Mouse (Mus musculus) cortical plate, adult 2 months (tissue): ENCODE data around the gene Gsto1. TPM values are rescaled to one million over a fixed set of nuclear protein-coding genes. Genes with fewer than 3 reads are reported as not detected.

ENCODE experiments used
- H3K27ac ChIP-seq: fragments of 200-500 bp; 2 replicates; pipeline ENCODE4 v1.5.1; 2012; ENCODE audit warnings: low read length, control low read depth, inconsistent platforms; ENCODE audit not compliant: insufficient read depth
- H3K4me1 ChIP-seq: fragments of 200-500 bp; 2 replicates; pipeline ENCODE4 v1.6.1; 2011; ENCODE audit warnings: low read length; ENCODE audit not compliant: control insufficient read depth, insufficient read depth
- H3K4me3 ChIP-seq: fragments of 200-500 bp; 2 replicates; pipeline ENCODE4 v1.5.1; 2011; ENCODE audit warnings: mild to moderate bottlenecking, low read length, control low read depth; ENCODE audit not compliant: insufficient read depth
- CTCF ChIP-seq: fragments of 200-500 bp; IDR thresholded peaks from 2 replicates; pipeline ENCODE4 v1.5.1; 2011; ENCODE audit warnings: mild to moderate bottlenecking, control low read depth, low read length; ENCODE audit not compliant: insufficient read depth; ENCODE audit errors: extremely low read depth
- POLR2A ChIP-seq: fragments of 200-500 bp; IDR thresholded peaks from 2 replicates; pipeline ENCODE4 v1.6.1; 2011; ENCODE audit warnings: mild to moderate bottlenecking, low read length, control low read depth; ENCODE audit not compliant: insufficient read depth; ENCODE audit errors: extremely low read depth
- polyA plus RNA-seq: library from polyadenylated mRNA; depleted of rRNA; stranded (reverse); fragments of >200 nt; gene quantifications from 2 replicates; pipeline ENCODE4 v1.2.3, GENCODE M21; 2012

Gene Gsto1
- polyA plus RNA-seq, 1 experiment = 51.4 TPM

DNA sequence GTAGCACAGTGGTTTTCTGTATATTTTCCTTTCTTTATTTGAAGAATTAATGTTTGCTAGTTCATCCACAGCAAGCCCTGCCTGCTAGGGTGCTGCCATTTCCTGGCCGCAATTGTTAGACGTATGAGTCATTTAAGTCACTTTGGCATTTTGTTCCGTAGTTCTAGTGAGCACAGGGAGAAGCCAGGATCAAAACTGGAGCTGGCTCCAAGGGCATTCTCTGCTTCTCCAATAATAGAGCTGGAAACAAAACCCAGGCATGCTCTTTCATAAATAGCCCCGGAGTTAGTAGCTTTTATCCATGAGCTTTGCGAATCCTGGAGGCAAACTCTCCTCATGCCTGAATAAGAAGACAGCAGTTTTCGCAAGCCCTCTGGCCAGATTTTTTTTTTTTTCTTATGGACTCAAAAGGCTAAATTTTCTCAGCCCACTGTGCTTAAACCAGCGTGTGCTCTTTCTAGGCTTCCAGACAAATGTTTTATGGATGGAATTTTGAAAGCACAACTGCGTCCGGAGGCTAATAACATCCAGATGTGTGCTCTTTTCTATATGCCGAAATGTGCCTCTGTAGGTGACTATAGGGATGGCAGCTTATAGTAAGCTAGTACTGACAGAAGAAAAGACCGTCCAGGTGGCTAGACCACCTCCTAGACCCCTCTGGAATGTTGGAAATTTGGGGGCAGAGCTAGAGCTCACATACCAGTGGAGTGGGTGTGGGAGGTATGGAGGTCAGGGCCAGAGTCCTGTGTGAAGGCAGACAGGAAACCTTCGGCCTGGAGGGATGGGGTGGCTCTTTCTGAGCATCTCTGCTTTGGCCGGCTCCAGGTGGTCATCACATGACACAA lies 597 bp upstream of the Gsto1 start:
- TF ChIP-seq CTCF (no peak), POLR2A (no peak)

GRCm38 (mm10) chr19:47857957-47858942 lies 3.5 kb downstream of the Gsto1 start:
- Histone ChIP-seq H3K27ac (no peak overlapping the region), H3K4me3 (no peak overlapping the region), H3K4me1 (no peaks in the 10 kb centered on the region; the same call in 1 of the 2 replicates)
- no peak for TF ChIP-seq POLR2A
- TF ChIP-seq CTCF = no peak

More for the DNA sequence above, 597 bp upstream of the Gsto1 start:
- H3K27ac ChIP-seq = no peak overlapping the region
- H3K4me1 ChIP-seq = no peaks in the 10 kb centered on the region; the same call in 1 of the 2 replicates
- peak overlapping the region; percentile 45 for H3K4me3 ChIP-seq

DNA sequence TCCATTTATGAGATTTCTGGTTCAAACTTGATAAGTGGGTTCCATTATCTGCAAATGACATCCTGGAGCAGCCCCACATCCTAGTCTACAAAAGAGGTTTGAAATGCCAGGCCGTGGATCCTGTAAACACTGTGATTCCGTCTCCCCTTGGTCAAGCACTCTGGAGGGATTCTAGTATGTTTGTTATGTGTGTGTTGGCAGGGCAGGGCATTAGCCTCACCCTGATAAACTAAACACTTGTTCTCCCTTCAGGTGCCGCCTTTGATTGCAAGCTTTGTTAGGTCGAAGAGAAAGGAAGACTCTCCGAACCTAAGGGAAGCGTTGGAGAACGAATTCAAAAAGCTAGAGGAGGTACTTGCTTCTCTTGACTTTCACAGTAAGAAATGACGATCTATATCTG lies 4.4 kb downstream of the Gsto1 start:
- TF ChIP-seq CTCF = no peak
- no peak for TF ChIP-seq POLR2A
- no peak overlapping the region for H3K27ac ChIP-seq
- no peaks in the 10 kb centered on the region; the same call in 1 of the 2 replicates for H3K4me1 ChIP-seq
- no peak overlapping the region for H3K4me3 ChIP-seq

GRCm38 (mm10) chr19:47862581-47862980 lies 7.8 kb downstream of the Gsto1 start:
- no peak for TF ChIP-seq POLR2A
- TF ChIP-seq CTCF = no peak
- no peak overlapping the region for H3K27ac ChIP-seq
- peaks cover 2% of the 10 kb centered on the region; the same call in 1 of the 2 replicates for H3K4me1 ChIP-seq
- no peak overlapping the region for H3K4me3 ChIP-seq

DNA sequence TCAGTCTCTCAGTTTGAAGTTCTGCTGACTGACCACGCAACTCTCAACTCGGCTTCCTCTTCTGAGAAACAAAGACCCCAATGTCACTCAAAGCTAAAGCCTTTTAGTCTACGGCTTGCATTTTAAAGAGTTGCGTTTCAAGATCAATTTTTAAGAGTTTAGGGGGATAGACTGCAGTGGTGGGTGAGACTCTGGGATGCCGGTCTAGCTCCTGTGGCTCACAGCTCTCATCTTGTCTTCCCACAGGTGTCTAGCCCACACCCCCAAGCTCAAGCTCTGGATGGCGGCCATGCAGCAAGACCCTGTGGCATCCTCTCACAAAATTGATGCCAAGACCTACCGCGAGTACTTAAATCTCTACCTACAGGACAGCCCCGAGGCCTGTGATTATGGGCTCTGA lies 9.3 kb downstream of the Gsto1 start:
- no peak overlapping the region for H3K4me3 ChIP-seq
- peaks cover 2% of the 10 kb centered on the region; the same call in 1 of the 2 replicates for H3K4me1 ChIP-seq
- TF ChIP-seq POLR2A (no peak), CTCF (no peak)
- H3K27ac ChIP-seq = no peak overlapping the region

DNA sequence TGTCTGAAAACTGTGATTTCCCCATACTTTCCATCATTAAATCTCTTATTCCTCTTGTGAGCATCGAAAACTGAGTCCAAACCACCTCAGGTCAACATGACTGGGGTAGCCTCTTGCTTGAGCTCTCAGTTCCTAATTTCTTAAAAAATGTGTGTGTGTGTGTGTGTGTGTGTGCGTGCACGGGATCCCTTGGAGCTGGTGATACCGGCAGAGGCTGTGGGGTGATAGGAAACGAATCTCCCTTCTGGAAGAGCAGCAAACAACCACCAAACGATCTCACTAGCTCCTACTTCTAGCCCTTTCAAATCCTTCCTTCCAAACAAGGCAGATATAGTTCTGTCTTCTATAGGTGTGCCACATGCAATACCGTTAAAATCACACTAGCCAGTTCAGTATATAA lies 10.0 kb downstream of the Gsto1 start:
- Histone ChIP-seq H3K27ac (no peak overlapping the region), H3K4me1 (peaks cover 2% of the 10 kb centered on the region; the same call in 1 of the 2 replicates), H3K4me3 (peak overlapping the region; percentile 46; the same call in 1 of the 2 replicates)
- no peak for TF ChIP-seq POLR2A
- no peak for TF ChIP-seq CTCF

- Histone ChIP-seq H3K4me1 (peaks cover 2% of the 10 kb centered on the region; the same call in 1 of the 2 replicates), H3K4me3 (peak within 1 kb of the TSS; percentile 46), H3K27ac (peak within 1 kb of the TSS; percentile 80)
- no peak for TF ChIP-seq CTCF
- TF ChIP-seq POLR2A = peak; percentile 77
Observed at GRCm38 (mm10) chr19:47865353-47865947, 10.7 kb downstream of the Gsto1 start, which contains the start of gene Gsto2. TSS of gene Gsto2 (plus strand) at chr19:47865534.

DNA sequence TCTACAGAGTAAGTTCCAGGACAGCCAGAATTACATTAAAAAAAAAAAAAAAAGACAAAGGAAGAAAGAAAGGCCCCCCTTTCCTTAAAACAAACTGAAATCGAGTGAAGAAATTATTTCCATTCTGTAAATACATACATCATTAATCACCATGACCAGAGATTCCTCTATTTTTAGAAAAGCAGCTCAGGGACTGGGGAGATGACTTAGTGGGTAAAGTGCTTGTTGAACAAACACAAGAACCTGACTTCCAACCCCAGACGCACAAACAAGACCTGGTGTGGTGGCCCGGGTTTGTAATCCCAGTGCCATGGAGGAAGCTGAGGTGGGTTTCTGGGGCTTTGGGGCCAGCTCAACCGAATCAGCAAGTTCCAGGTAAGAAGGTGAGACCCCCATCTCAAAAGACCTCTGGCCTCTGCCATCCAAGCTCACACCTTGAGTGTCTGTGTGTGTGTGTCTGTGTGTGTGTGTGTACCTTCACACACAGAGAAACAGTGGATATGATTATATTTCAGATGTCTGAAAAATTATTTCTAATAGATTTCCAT lies 12.9 kb downstream of the Gsto1 start:
- TF ChIP-seq CTCF (no peak), POLR2A (no peak)
- Histone ChIP-seq H3K4me3 (no peak overlapping the region), H3K27ac (no peak overlapping the region), H3K4me1 (peaks cover 2% of the 10 kb centered on the region; the same call in 1 of the 2 replicates)
